Mouse (Mus musculus) hematopoietic stem cell, adult 5-6 weeks (primary cell): ENCODE measurements at regions not wholly inside any gene's neighbourhood (a gene's known extent, or its start where the extent isn't known, plus 50 kb on each side); places are given as distances from the start of the nearest gene placed in this dataset.

Source experiments
- ATAC-seq, 2 experiments: fragments of 125-278 bp in 1 of 2; replicated peaks in 1 of 2; 2 replicates each; pipeline ENCODE4 v1.8.0; 2016 to 2017; ENCODE audit warnings: inconsistent platforms in 2 of 2, mild to moderate bottlenecking in 2 of 2, moderate number of reproducible peaks in 2 of 2, low read depth in 1 of 2, moderate TSS enrichment in 1 of 2; ENCODE audit not compliant: low FRiP score in 2 of 2, poor library complexity in 2 of 2, severe bottlenecking in 2 of 2, insufficient read depth in 1 of 2, low TSS enrichment in 1 of 2

DNA sequence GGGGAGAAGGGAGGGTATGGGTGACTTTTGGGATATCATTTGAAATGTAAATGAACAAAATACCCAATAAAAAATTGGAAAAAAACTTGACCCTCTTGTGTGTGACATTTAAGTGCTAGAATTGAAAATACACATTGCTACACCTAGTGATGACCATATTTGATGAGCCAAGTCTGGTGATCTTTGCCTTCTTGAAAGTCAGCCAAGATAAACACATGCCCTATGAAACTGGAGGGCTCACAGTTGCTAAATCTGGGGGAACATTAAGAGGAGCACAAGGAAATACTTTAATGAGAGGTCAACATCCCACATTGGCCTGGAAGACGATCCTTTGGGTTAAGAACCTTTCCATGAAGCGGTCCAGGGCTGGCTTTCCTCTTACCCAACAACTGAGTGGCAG lies 112.8 kb downstream of the Gm9733 start:
- ATAC-seq, result no peak

DNA sequence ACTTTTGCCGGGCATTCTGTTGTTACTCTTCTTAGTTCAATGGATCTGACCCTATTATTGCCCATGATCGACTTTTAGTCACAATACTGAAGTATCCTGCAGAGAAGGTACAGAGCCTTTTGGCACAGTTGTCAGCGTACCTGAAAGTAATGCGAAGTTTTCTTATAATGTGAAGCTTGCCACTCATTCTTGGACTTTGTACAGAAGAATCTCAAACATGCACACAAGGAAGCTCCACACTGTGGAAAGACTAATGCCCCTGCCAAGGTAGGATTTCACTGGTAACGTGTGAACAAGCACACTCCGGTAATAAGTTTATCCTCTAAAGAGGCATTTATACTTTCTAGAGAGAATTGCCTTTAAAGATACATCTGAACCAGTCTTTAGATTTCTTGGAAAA lies 108.8 kb downstream of the Gm9733 start:
- no peak for ATAC-seq

DNA sequence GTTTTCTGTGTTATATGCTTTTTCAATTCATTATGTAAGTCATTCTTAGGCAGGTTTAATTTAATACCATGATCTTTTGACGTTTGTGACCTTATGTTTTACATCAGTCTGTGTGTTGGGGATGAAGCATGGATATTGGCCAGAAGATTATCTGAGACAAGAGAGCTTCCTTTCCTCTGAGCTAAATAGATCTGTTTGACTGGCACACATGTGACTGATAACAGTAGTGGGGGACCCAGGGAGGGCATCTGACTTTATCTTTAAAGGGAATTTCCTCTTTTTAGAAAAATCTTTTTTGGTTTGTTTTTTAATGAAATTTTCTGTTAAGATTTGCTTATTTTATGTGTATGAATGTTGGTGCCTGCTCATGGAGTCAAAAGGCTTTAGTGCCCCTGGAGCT lies 107.7 kb downstream of the Gm9733 start:
- ATAC-seq, result 0 out of 4 replicates have a peak, but pooled peaks of 1 of the 2 experiments have one; percentile 7

DNA sequence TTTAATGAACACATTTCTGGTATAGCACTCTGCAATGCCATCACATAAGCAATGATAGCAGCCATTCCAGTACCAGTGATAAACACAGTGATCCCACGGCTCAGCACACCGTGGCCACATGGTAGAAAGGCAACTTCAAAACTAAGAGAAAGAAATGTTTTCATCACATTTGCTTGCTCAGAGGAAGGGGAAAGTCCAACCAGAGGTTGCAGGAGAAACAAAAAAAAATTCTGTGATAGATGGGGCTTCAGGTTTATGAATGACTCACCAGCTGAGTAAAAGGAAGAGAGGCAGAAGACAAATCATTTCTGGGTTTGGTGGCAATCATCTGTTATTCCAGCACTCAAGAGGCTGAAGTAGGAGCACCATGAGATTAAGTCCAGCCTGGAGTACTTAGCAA lies 103.5 kb downstream of the Gm9733 start:
- no peak for ATAC-seq

DNA sequence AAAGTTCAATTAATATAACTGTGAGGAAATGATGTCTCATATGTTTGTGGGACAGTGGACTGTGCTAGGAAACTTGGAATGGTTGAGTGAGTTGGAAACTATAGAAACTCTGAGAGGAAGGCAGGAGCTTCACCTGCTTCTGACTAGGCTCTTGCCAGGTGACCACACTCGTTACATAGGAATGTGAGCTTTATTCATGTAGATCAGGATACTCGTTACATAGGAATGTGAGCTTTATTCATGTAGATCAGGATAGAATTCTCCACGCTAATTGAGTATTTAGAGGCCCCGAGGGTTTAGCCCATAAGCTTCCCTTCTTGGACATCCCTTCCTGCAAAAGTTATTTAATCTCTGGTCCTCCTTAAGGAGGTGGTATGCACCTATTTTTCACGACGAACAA lies 101.9 kb downstream of the Gm9733 start:
- no peak for ATAC-seq

DNA sequence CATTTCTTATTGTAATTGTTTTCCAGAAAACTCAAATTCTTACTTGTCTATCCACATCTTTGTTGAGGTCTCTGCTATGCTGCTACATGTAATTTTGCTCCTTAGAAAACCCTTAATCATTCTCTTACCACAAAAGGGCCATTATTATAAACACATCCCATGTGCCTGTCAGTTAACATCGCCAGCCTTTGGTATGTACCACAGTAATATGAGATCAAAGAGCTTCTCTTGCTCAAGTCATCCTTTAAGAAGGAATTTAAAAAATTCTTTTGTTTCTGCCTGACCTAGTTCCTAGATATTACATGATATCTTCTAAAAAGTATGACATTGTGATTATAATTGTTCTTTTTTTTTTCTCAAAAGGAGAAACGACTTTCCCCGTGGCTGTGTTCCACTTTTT lies 100.7 kb downstream of the Gm9733 start:
- peak; percentile 84 to 92 for ATAC-seq

DNA sequence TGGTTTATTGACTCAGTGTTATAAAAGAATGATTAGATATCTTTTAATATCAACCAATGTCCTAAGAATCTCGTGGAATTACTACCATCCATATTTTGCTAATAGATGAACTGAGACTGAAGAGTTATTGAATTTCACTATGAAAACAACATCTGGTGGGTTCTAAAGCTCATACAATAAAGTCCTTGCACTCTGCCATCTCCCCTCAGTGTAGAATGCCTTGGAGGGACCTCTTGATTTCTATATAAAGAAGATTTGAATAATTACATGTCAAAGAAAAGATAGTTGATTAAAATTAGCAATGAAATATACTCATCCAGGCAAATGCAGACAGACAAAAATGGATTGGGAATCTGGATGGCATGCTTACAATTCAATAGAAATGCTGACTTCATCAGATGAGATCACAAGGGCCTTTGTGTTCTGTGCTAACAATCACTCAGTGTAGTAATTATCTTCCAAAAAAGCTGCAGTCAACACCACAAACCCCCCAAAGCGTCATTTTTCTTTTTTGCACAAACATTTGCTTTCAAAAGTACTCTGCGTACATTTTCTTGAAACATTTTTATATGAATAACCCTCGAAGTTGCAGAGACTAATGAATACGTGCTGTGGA lies 94.2 kb downstream of the Gm9733 start:
- no peak for ATAC-seq

DNA sequence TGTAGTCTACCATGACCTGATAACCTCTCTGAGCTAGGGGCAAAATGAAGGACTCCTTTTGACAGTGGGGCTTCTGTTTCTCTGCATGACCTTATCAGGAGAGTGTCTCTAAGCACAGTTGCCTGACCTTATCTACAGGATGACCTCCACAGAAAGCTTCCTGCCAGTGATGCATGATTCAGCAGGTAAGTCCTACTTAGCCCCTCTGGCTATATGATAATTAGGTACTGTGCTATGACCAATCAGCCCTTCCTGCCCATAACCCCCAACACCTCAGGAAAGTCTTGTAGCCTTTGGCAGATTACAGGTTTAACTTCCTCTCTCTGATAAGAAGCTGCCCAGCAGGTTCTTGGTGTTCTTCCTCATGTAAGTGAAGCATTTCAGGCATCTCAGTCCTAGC lies 89.7 kb downstream of the Gm9733 start:
- peak; percentile 46 to 69; a peak in 3 of 4 replicates for ATAC-seq

DNA sequence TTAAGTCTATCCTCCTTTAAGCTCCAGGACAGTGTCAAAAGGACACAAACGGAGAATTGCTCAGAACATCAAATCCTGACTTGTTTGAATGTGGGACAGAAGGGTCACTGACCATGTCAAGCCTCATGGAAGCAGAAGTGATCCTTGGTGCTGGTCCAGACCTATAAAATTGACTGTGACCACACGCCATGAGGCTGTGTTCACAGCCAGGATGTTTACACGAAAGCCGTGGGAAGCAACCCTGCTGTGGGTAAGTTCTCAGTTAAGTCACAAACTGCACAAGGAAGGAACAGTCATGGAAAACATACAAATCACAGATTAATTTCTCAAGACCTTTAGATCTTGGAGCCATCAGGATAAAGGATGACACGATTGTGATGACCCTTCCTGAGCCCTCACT lies 88.5 kb downstream of the Gm9733 start:
- 0 out of 4 replicates have a peak, but pooled peaks of 1 of the 2 experiments have one; percentile 47 for ATAC-seq

DNA sequence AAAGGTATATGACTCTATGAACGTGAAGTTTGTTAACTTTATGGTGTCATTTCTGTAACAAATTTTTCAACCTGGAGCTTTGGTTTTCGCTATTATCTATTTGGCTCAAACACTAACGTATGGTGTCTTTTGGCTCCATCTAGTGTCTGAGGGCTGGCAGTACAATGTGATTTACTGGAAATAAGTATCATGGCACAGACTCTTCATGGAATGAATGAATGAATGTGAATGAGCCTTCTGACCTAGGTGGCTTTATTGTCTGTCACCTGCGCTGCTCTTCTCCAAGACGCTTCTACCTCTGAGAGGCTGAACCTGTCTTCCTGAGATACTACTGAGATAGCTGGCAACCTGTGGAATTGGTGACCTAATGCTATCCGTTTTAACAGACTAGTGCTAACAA lies 87.1 kb downstream of the Gm9733 start:
- peak; percentile 75 to 91 for ATAC-seq
